Mouse (Mus musculus): Measurements from ENCODE around the gene Rsl1d1. TPM values are rescaled to one million over a fixed set of nuclear protein-coding genes. Genes with fewer than 3 reads are reported as not detected.
A peak's percentile ranks its signal among the peaks of the same experiment; 100 is the strongest.

Gene Rsl1d1
- total and polyA plus RNA-seq, 3 experiments: 177 to 697 (median 495) TPM

DNA sequence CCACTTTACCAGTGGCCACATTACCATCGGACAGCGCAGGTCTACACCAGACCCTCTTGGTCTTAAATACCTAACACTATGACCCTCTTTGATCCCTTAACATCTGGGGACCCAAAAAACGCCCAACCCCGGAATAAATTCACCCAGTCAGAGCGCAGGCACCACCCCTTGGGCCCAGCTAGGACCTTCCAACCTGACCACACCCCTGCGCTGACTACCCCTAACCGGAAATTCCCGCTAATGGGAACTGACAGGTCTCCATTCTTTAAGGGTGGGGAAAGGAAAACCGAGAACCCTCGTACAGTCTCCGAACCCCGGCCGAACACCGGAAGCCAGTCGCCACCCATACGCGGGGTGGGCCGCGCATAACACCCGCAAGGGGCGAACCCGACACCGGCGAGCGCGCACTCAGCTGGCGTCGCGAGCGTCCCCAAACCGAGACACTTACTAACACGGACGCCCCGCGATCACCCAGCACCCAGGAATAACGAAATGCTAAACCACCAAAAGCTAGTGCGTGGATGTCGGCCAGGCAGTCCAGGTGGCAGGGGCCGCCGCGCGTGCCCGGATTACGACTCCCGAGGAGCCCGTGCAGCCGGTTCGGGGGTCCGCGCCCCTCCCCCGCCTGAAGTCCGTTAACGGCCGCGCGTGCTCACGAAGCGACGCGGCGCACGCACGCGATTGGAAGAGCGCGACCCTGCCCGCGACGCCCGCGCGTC lies 27.5 kb downstream of the Rsl1d1 start:
- H3K4me1 ChIP-seq (ENCODE audit: control insufficient read depth in 1 of 2, insufficient read depth in 2 of 2): peaks cover 6 to 55% of the 10 kb centered on the region in 2 experiments; a peak in 3 of 4 replicates
- H3K4me3 ChIP-seq (replicated peaks in 1 of 3; ENCODE audit: low read depth in 2 of 3, low read length in 2 of 3, poor library complexity in 1 of 3): peak overlapping the region; percentile 57 to 97 (median 89)
- H3K79me2 ChIP-seq (replicated peaks; ENCODE audit: control insufficient read depth, extremely low read depth, insufficient read depth, poor library complexity, severe bottlenecking): peaks cover 51% of the 10 kb centered on the region
- peaks cover 9% of the 10 kb centered on the region for H3K9me3 ChIP-seq (replicated peaks; ENCODE audit: low read length)
- peak overlapping the region; percentile 65; the same call in 1 of the 2 replicates for H3K4me2 ChIP-seq (ENCODE audit: insufficient read depth, low read depth, poor library complexity, severe bottlenecking)
- dilution Hi-C loops (cut with MboI; ENCODE audit: extremely low pct_ligation_motif_present, extremely low pct_unique_long_range_greater_than_20kb, low sequenced_read_pairs): no loop called here
- DNase-seq (ENCODE audit: extremely low read depth): peak; percentile 78
- H3K9ac ChIP-seq (ENCODE audit: insufficient read depth, low read depth): peak overlapping the region; percentile 93
- in situ Hi-C loops (cut with MboI; ENCODE audit: low pct_ligation_motif_present, low pct_unique_long_range_greater_than_20kb, low sequenced_read_pairs): no loop called here
- peak overlapping the region; percentile 83 for H3K27ac ChIP-seq (ENCODE audit: insufficient read depth, low read depth)
- H3K27me3 ChIP-seq (replicated peaks): no peaks in the 10 kb centered on the region
- peaks cover 3 to 30% of the 10 kb centered on the region in 2 experiments for H3K36me3 ChIP-seq (replicated peaks in 1 of 2; ENCODE audit: control insufficient read depth in 1 of 2, insufficient read depth in 1 of 2, low read length in 1 of 2)
- TF ChIP-seq TCF12 (IDR thresholded peaks at IDR 0.05; ENCODE audit: low read depth, low read length): 0 out of 2 replicates have a peak, but pooled peaks have one; percentile 7
- TF ChIP-seq MAZ (IDR thresholded peaks at IDR 0.05; ENCODE audit: low read depth, low read length): no peak
- TF ChIP-seq HCFC1 (IDR thresholded peaks at IDR 0.05; ENCODE audit: low read depth, low read length): peak; percentile 61
- peak; percentile 59; the same call in 1 of the 2 replicates for TF ChIP-seq MXI1 (IDR thresholded peaks at IDR 0.05; ENCODE audit: low read depth, low read length)
- no peak for TF ChIP-seq ZKSCAN1 (IDR thresholded peaks at IDR 0.05; ENCODE audit: borderline replicate concordance, low read depth, low read length)
- TF ChIP-seq USF1 (IDR thresholded peaks at IDR 0.05; ENCODE audit: low read depth, low read length): no peak
- TF ChIP-seq MAX (IDR thresholded peaks at IDR 0.05; ENCODE audit: low read length): no peak
- TF ChIP-seq ELF1 (IDR thresholded peaks at IDR 0.05; ENCODE audit: low read depth, low read length): peak; percentile 74
- TF ChIP-seq CHD1 (IDR thresholded peaks at IDR 0.05; ENCODE audit: low read depth, low read length): no peak
- TF ChIP-seq TBP (conservative IDR thresholded peaks at IDR 0.05; ENCODE audit: low read depth, low read length): peak; percentile 58; the same call in 1 of the 2 replicates
- no peak; the same call in 1 of the 2 replicates for TF ChIP-seq POLR2A (IDR thresholded peaks at IDR 0.05; ENCODE audit: low read depth, low read length)
- no peak for TF ChIP-seq PAX5 (IDR thresholded peaks at IDR 0.05; ENCODE audit: low read length)
- no peak for TF ChIP-seq POLR2AphosphoS2 (IDR thresholded peaks at IDR 0.05; ENCODE audit: low read depth, low read length)
- peak; percentile 72; the same call in 1 of the 2 replicates for TF ChIP-seq SIN3A (IDR thresholded peaks at IDR 0.05; ENCODE audit: low read length)
- peak; percentile 44; the same call in 1 of the 2 replicates for TF ChIP-seq IRF4 (IDR thresholded peaks at IDR 0.05; ENCODE audit: low read depth, low read length)
- TF ChIP-seq NRF1 (IDR thresholded peaks at IDR 0.05; ENCODE audit: low read depth, low read length): peak; percentile 58; the same call in 1 of the 2 replicates
- no peak for TF ChIP-seq USF2 (conservative IDR thresholded peaks at IDR 0.05; ENCODE audit: low read depth, low read length)
- peak; percentile 51 for TF ChIP-seq CHD2 (IDR thresholded peaks at IDR 0.05; ENCODE audit: low read length)
- no peak for TF ChIP-seq BHLHE40 (IDR thresholded peaks at IDR 0.05; ENCODE audit: low read depth, low read length)
- no peak for TF ChIP-seq GABPA (IDR thresholded peaks at IDR 0.05; ENCODE audit: insufficient replicate concordance, low read depth, low read length)
- TF ChIP-seq KAT2A (IDR thresholded peaks at IDR 0.05; ENCODE audit: insufficient replicate concordance, low read length): no peak
- TF ChIP-seq EP300 (IDR thresholded peaks at IDR 0.05; ENCODE audit: low read length): no peak

Data from CH12.LX (cell line).